Mouse (Mus musculus) midbrain, embryonic 11.5 days (tissue): Measurements from ENCODE around the gene Lce3e. TPM values are rescaled to one million over a fixed set of nuclear protein-coding genes. Genes with fewer than 3 reads are reported as not detected.

Source experiments
- ATAC-seq: fragments of 200-750 bp; cut with Nextera tagmentation; 2 replicates; pipeline ENCODE4 v1.8.0; 2017; ENCODE audit warnings: moderate TSS enrichment, moderate library complexity; ENCODE audit not compliant: low FRiP score
- DNase-seq: peaks from one replicate; pipeline ENCODE4 v3.0.0; 2015; ENCODE audit warnings: low spot score; ENCODE audit errors: missing footprints
- H3K27ac ChIP-seq: fragments of 300-500 bp; sonication (generic); 2 replicates; pipeline ENCODE4 v1.5.1; 2014; ENCODE audit warnings: low read depth, low read length
- H3K27me3 ChIP-seq: fragments of 300-500 bp; sonication (generic); 2 replicates; pipeline ENCODE4 v1.6.1; 2014; ENCODE audit warnings: mild to moderate bottlenecking, low read length, moderate library complexity, mixed read lengths; ENCODE audit not compliant: control insufficient read depth, insufficient read depth
- H3K36me3 ChIP-seq: fragments of 300-500 bp; sonication (generic); 2 replicates; pipeline ENCODE4 v1.6.1; 2014; ENCODE audit warnings: mild to moderate bottlenecking, low read length, moderate library complexity, mixed read lengths; ENCODE audit not compliant: control insufficient read depth, insufficient read depth
- H3K4me1 ChIP-seq: fragments of 300-500 bp; sonication (generic); 2 replicates; pipeline ENCODE4 v1.6.1; 2014; ENCODE audit warnings: low read length; ENCODE audit not compliant: control insufficient read depth, insufficient read depth
- H3K4me2 ChIP-seq: fragments of 300-500 bp; sonication (generic); 2 replicates; pipeline ENCODE4 v1.6.1; 2014; ENCODE audit warnings: mild to moderate bottlenecking, moderate library complexity
- H3K4me3 ChIP-seq: fragments of 300-500 bp; sonication (generic); 2 replicates; pipeline ENCODE4 v1.5.1; 2014; ENCODE audit warnings: low read depth, low read length
- H3K9ac ChIP-seq: fragments of 300-500 bp; sonication (generic); 2 replicates; pipeline ENCODE4 v1.6.1; 2014; ENCODE audit warnings: low read length
- H3K9me3 ChIP-seq: fragments of 300-500 bp; sonication (generic); 2 replicates; pipeline ENCODE4 v1.6.1; 2016; ENCODE audit warnings: low read length; ENCODE audit not compliant: control insufficient read depth
- WGBS: fragments of 180-500 bp; shearing (Covaris S2); extraction: QIAGEN DNeasy Blood & Tissue Kit; methylation state at CpG from one replicate; pipeline ENCODE4 v1.1.7; 2014; 5-methylcytosine and 5-hydroxymethylcytosine counted together
- polyA plus RNA-seq: library from polyadenylated mRNA; unstranded; fragments of >200 nt; fragmentation: Nextera tagmentation; extraction: Ambion mirVana; gene quantifications from 2 replicates; pipeline ENCODE4 v1.2.1, GENCODE M21; 2014

Gene Lce3e
- not detected in 2 replicates for polyA plus RNA-seq

DNA sequence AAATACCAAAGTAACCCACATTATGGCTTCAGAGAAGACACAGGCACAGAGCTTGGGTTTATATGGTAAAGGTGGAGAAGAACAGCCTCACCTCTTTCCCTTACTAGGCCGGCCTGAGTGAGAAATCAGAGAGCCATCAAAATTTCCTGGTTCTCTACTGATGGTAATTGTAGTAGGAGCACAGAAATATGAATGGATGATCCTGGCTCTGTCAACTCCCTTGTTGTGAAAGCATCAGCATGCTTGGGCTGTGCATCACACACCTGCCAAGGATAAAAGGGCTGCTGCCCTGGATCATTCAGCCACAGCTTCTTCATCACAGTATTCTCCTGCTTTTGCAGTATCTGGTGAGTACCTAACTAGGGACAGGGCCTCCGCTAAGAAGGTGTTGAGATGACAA lies at the start of gene Lce3e:
Lce3e (plus strand) TSS at position 301 of the 400 bp plus-strand sequence.
- ATAC-seq: no peak
- WGBS: 84% methylated on average over 2 of the region's 2 CpGs

DNA sequence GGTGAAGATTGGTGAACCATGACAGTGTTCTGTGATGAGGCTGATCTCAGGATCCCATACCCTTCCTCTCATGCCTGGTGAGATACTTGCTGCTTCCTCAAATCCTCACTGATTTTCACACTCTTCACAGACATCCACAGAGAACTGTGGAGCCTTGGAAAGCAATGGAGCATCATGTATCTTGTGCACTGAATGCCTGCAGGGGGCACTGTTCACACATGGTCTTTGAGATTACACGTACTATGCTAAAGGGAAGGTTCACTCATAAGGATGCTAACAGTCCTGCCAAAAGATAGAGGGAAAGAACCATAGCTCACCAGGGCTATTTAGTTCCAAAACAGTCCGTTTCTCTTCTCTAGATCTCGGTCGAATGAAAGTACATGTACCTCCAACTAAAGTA lies 46.5 kb upstream of the Lce3e start:
- H3K4me1 ChIP-seq: no peaks in the 10 kb centered on the region
- no peaks in the 10 kb centered on the region for H3K27me3 ChIP-seq
- ATAC-seq (peak; percentile 67), DNase-seq (no peak)
- H3K9ac ChIP-seq: no peak overlapping the region
- H3K36me3 ChIP-seq: no peaks in the 10 kb centered on the region
- WGBS: 64% methylated on average over 4 of the region's 4 CpGs
- H3K27ac ChIP-seq: no peak overlapping the region
- no peak overlapping the region for H3K4me3 ChIP-seq
- H3K4me2 ChIP-seq: no peak overlapping the region
- H3K9me3 ChIP-seq: no peaks in the 10 kb centered on the region

More for the DNA sequence above, at the start of gene Lce3e:
- no peak within 1 kb of the TSS for H3K4me3 ChIP-seq
- no peaks in the 10 kb centered on the region for H3K36me3 ChIP-seq
- H3K27me3 ChIP-seq: no peaks in the 10 kb centered on the region
- H3K4me1 ChIP-seq: no peaks in the 10 kb centered on the region
- no peak within 1 kb of the TSS for H3K27ac ChIP-seq
- DNase-seq: no peak
- no peak within 1 kb of the TSS for H3K4me2 ChIP-seq
- H3K9ac ChIP-seq: no peak within 1 kb of the TSS
- H3K9me3 ChIP-seq: no peaks in the 10 kb centered on the region

- 83% methylated on average over 2 of the region's 2 CpGs for WGBS
- Histone ChIP-seq H3K4me3 (no peak within 1 kb of the TSS), H3K9ac (no peak within 1 kb of the TSS), H3K27ac (no peak within 1 kb of the TSS), H3K36me3 (no peaks in the 10 kb centered on the region), H3K4me2 (no peak within 1 kb of the TSS), H3K27me3 (no peaks in the 10 kb centered on the region), H3K4me1 (no peaks in the 10 kb centered on the region), H3K9me3 (no peaks in the 10 kb centered on the region)
- no peak for ATAC-seq
- no peak for DNase-seq
Measured at GRCm38 (mm10) chr3:92926130-92926529, 40.7 kb upstream of the Lce3e start, which contains the start of gene Lce3a. Gene Lce3a, minus strand, starts transcription at chr3:92926230.

DNA sequence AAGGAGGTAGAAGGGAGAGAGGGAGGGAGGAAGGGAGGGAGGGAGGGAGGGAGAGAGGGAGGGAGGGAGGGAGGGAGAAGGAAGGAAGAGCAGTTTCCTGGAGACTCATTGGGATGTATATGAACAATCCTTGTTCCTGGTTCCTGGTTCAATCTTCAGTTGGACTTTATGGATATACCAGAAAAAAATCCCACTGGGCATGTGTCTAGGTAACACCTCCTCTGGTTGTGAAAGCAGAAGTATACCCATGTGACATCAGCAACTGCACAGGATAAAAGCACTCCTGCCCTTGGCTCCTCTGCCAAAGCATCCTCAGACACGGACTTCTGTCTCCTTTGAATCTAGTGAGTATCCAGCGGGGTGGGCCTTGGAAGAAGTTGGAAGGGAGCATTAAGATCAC lies 34.2 kb upstream of the Lce3e start, which contains the start of gene Lce3b:
Lce3b (plus strand) TSS at position 301 of the 400 bp plus-strand sequence.
- no peak within 1 kb of the TSS for H3K4me2 ChIP-seq
- H3K4me1 ChIP-seq: no peaks in the 10 kb centered on the region
- no peaks in the 10 kb centered on the region for H3K36me3 ChIP-seq
- no peak for ATAC-seq
- H3K27ac ChIP-seq: no peak within 1 kb of the TSS
- no peaks in the 10 kb centered on the region for H3K9me3 ChIP-seq
- no peak within 1 kb of the TSS for H3K9ac ChIP-seq
- WGBS: 53% methylated on average over 2 of the region's 2 CpGs
- H3K27me3 ChIP-seq: no peaks in the 10 kb centered on the region
- H3K4me3 ChIP-seq: no peak within 1 kb of the TSS
- DNase-seq: no peak

- H3K4me1 ChIP-seq: no peaks in the 10 kb centered on the region
- 83% methylated on average over 1 of the region's 1 CpGs for WGBS
- no peaks in the 10 kb centered on the region for H3K9me3 ChIP-seq
- no peak within 1 kb of the TSS for H3K4me2 ChIP-seq
- H3K36me3 ChIP-seq: no peaks in the 10 kb centered on the region
- ATAC-seq (no peak), DNase-seq (no peak)
- no peak within 1 kb of the TSS for H3K9ac ChIP-seq
- H3K27me3 ChIP-seq: no peaks in the 10 kb centered on the region
- no peak within 1 kb of the TSS for H3K4me3 ChIP-seq
- H3K27ac ChIP-seq: no peak within 1 kb of the TSS
Measured at GRCm38 (mm10) chr3:92944186-92944585, 22.7 kb upstream of the Lce3e start, which contains the start of gene Lce3c. Gene Lce3c, plus strand, starts transcription at chr3:92944486.

GRCm38 (mm10) chr3:92957090-92957489 lies 9.8 kb upstream of the Lce3e start, which contains the start of gene Lce3d:
Gene Lce3d, plus strand, starts transcription at chr3:92957390.
- H3K9ac ChIP-seq: no peak within 1 kb of the TSS
- H3K27me3 ChIP-seq: no peaks in the 10 kb centered on the region
- H3K27ac ChIP-seq: no peak within 1 kb of the TSS
- H3K4me2 ChIP-seq: no peak within 1 kb of the TSS
- DNase-seq (no peak), ATAC-seq (no peak)
- H3K4me3 ChIP-seq: no peak within 1 kb of the TSS
- H3K36me3 ChIP-seq: no peaks in the 10 kb centered on the region
- no peaks in the 10 kb centered on the region for H3K4me1 ChIP-seq
- H3K9me3 ChIP-seq: no peaks in the 10 kb centered on the region
- 95% methylated on average over 1 of the region's 1 CpGs for WGBS

- WGBS: 64% methylated on average over 2 of the region's 2 CpGs
- no peaks in the 10 kb centered on the region for H3K27me3 ChIP-seq
- H3K4me1 ChIP-seq: no peaks in the 10 kb centered on the region
- H3K4me3 ChIP-seq: no peak overlapping the region
- H3K9ac ChIP-seq: no peak overlapping the region
- H3K27ac ChIP-seq: no peak overlapping the region
- no peaks in the 10 kb centered on the region for H3K9me3 ChIP-seq
- no peak for ATAC-seq
- DNase-seq: no peak
- H3K36me3 ChIP-seq: no peaks in the 10 kb centered on the region
- no peak overlapping the region for H3K4me2 ChIP-seq
Measured at GRCm38 (mm10) chr3:92978484-92978883, 11.6 kb downstream of the Lce3e start.

- Histone ChIP-seq H3K36me3 (no peaks in the 10 kb centered on the region), H3K4me3 (no peak within 1 kb of the TSS), H3K27ac (no peak within 1 kb of the TSS), H3K27me3 (no peaks in the 10 kb centered on the region), H3K4me1 (no peaks in the 10 kb centered on the region), H3K4me2 (no peak within 1 kb of the TSS), H3K9ac (no peak within 1 kb of the TSS), H3K9me3 (no peaks in the 10 kb centered on the region)
- ATAC-seq (no peak), DNase-seq (no peak)
Measured at GRCm38 (mm10) chr3:92991926-92992325, 25.1 kb downstream of the Lce3e start, which contains the start of gene Lce3f. Gene Lce3f, plus strand, starts transcription at chr3:92992226.

- DNase-seq: peak; percentile 93
- no peak overlapping the region for H3K27ac ChIP-seq
- no peak overlapping the region for H3K4me2 ChIP-seq
- 9% methylated on average over 7 of the region's 7 CpGs for WGBS
- ATAC-seq: peak; percentile 93
- H3K27me3 ChIP-seq: no peaks in the 10 kb centered on the region
- no peak overlapping the region for H3K9ac ChIP-seq
- no peaks in the 10 kb centered on the region for H3K9me3 ChIP-seq
- no peaks in the 10 kb centered on the region for H3K4me1 ChIP-seq
- H3K36me3 ChIP-seq: no peaks in the 10 kb centered on the region
- no peak overlapping the region for H3K4me3 ChIP-seq
Measured at GRCm38 (mm10) chr3:92998691-92999090, 31.8 kb downstream of the Lce3e start.
